Mouse (Mus musculus): ENCODE results near the gene Polr2l. TPM values are rescaled to one million over a fixed set of nuclear protein-coding genes. Genes with fewer than 3 reads are reported as not detected.

Gene Polr2l
- polyA plus RNA-seq, 1 experiment = 28.8 TPM

DNA sequence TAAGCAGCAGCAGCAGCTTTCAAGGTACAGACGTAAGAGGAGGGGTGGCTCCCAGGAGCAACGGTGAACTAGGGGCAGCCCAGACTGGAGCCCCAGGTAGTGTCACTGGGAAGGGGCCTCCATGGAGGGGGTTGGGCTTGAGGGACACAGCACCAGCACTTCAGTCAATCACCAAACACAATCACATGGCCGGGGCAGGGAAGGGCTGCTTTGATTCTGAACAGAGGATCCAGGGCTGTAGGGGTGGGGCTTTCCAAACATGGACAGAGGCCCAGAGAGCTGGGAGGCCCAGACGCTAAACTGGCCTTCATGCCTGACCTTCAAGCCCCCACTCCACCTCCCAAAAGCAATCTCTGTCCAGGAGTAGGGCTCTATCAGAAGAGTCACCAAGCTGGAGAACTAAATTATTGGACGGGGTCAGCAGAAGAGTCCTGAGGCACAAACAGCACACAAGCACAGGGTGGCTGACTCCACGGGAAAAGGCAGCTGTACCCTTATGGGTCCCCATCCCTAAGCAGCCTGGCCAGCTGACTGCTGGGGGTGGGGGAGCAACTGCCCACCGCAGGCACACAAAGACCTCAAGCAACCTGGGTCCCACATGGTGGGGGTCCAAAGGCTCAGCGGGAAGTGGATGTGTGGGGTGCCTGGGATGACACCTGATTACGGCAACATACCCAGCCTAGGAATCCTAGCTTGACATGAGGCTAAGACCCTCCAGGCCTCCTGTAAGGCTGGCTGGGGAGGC, 44.9 kb downstream of the Polr2l start:
- Histone ChIP-seq H3K27ac (replicated peaks; ENCODE audit: low read depth, low read length) (no peak overlapping the region), H3K4me1 (ENCODE audit: control insufficient read depth, insufficient read depth, insufficient read length, low read length) (peaks cover 11% of the 10 kb centered on the region; the same call in 1 of the 2 replicates), H3K4me3 (ENCODE audit: insufficient read depth, low read depth, low read length) (no peak overlapping the region)

GRCm38 (mm10) chr7:141429310-141429709, 45.6 kb downstream of the Polr2l start, which contains the start of gene Cend1:
Gene Cend1, minus strand, starts transcription at chr7:141429491.
- H3K27ac ChIP-seq (replicated peaks; ENCODE audit: low read depth, low read length) = no peak within 1 kb of the TSS
- H3K4me3 ChIP-seq (ENCODE audit: insufficient read depth, low read depth, low read length) = peak within 1 kb of the TSS; percentile 16; the same call in 1 of the 2 replicates
- peaks cover 11% of the 10 kb centered on the region; the same call in 1 of the 2 replicates for H3K4me1 ChIP-seq (ENCODE audit: control insufficient read depth, insufficient read depth, insufficient read length, low read length)

GRCm38 (mm10) chr7:141428701-141429100, 46.2 kb downstream of the Polr2l start:
- no peak overlapping the region for H3K4me3 ChIP-seq (ENCODE audit: insufficient read depth, low read depth, low read length)
- no peak overlapping the region for H3K27ac ChIP-seq (replicated peaks; ENCODE audit: low read depth, low read length)

GRCm38 (mm10) chr7:141426948-141427730, 47.8 kb downstream of the Polr2l start:
- Histone ChIP-seq H3K4me1 (ENCODE audit: control insufficient read depth, insufficient read depth, insufficient read length, low read length) (peaks cover 8% of the 10 kb centered on the region; the same call in 1 of the 2 replicates), H3K27ac (replicated peaks; ENCODE audit: low read depth, low read length) (no peak overlapping the region), H3K4me3 (ENCODE audit: insufficient read depth, low read depth, low read length) (no peak overlapping the region)

More at GRCm38 (mm10) chr7:141428701-141429100, 46.2 kb downstream of the Polr2l start:
- peaks cover 8% of the 10 kb centered on the region; the same call in 1 of the 2 replicates for H3K4me1 ChIP-seq (ENCODE audit: control insufficient read depth, insufficient read depth, insufficient read length, low read length)

DNA sequence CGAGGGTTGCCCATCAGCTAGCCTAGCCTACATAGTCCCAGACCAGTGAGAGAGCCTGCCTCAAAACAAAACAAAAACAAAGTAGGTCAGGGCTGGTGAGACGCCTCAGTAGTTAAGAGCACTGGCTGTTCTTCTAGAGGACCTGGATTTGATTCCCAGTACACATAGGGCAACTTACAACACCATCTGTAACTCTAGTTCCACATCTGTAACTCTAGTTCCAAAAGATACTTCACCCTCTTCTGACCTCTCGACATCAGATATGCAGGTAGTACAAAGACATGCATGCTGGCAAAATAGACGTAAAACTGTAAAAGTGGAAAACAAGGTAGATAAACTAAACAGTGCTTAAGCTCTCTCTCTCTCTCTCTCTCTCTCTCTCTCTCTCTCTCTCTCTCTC, 51.1 kb downstream of the Polr2l start:
- 0 out of 2 replicates have a peak, but pooled peaks cover 1% of the 10 kb centered on the region for H3K4me1 ChIP-seq (ENCODE audit: control insufficient read depth, insufficient read depth, insufficient read length, low read length)
- H3K4me3 ChIP-seq (ENCODE audit: insufficient read depth, low read depth, low read length) = no peak overlapping the region
- no peak overlapping the region for H3K27ac ChIP-seq (replicated peaks; ENCODE audit: low read depth, low read length)

Other genes starting within 250 kb of the Polr2l start
- gene Phrf1, start 246.3 kb downstream of the Polr2l start, polyA plus RNA-seq (2012; ENCODE audit: insufficient read depth, insufficient read length, missing spikeins) = 17.0 and 22.5 TPM in 2 replicates
- gene Irf7, start 208.7 kb downstream of the Polr2l start, polyA plus RNA-seq (2012; ENCODE audit: insufficient read depth, insufficient read length, missing spikeins) = 3.3 and 5.5 TPM in 2 replicates
- gene Cdhr5, start 198.3 kb downstream of the Polr2l start, polyA plus RNA-seq (2012; ENCODE audit: insufficient read depth, insufficient read length, missing spikeins) = not detected in 2 replicates
- not detected in 2 replicates for gene Sct, start 196.0 kb downstream of the Polr2l start, polyA plus RNA-seq (2012; ENCODE audit: insufficient read depth, insufficient read length, missing spikeins)
- not detected in 2 replicates for gene Drd4, start 183.1 kb downstream of the Polr2l start, polyA plus RNA-seq (2012; ENCODE audit: insufficient read depth, insufficient read length, missing spikeins)
- 5.9 and 15.8 TPM in 2 replicates for gene Deaf1, start 147.4 kb downstream of the Polr2l start, polyA plus RNA-seq (2012; ENCODE audit: insufficient read depth, insufficient read length, missing spikeins)
- gene Tmem80, start 147.4 kb downstream of the Polr2l start, polyA plus RNA-seq (2012; ENCODE audit: insufficient read depth, insufficient read length, missing spikeins) = 35.2 and 44.8 TPM in 2 replicates
- gene Eps8l2, start 136.3 kb downstream of the Polr2l start, polyA plus RNA-seq (2012; ENCODE audit: insufficient read depth, insufficient read length, missing spikeins) = 1.5 and 2.9 TPM in 2 replicates
- 1,487 and 1,572 TPM in 2 replicates for gene Taldo1, start 82.9 kb downstream of the Polr2l start, polyA plus RNA-seq (2012; ENCODE audit: insufficient read depth, insufficient read length, missing spikeins)
- gene Gatd1, start 61.0 kb downstream of the Polr2l start, polyA plus RNA-seq (2012; ENCODE audit: insufficient read depth, insufficient read length, missing spikeins) = 19.9 and 23.3 TPM in 2 replicates
- 2.6 and 6.4 TPM in 2 replicates for gene Cend1, start 45.6 kb downstream of the Polr2l start, polyA plus RNA-seq (2012; ENCODE audit: insufficient read depth, insufficient read length, missing spikeins)
- 79.8 and 96.8 TPM in 2 replicates for gene Slc25a22, start 37.2 kb downstream of the Polr2l start, polyA plus RNA-seq (2012; ENCODE audit: insufficient read depth, insufficient read length, missing spikeins)
- gene Pidd1, start 31.1 kb downstream of the Polr2l start, polyA plus RNA-seq (2012; ENCODE audit: insufficient read depth, insufficient read length, missing spikeins) = 0.58 and 0.75 TPM in 2 replicates
- 1,680 and 2,099 TPM in 2 replicates for gene Rplp2, start 27.8 kb downstream of the Polr2l start, polyA plus RNA-seq (2012; ENCODE audit: insufficient read depth, insufficient read length, missing spikeins)
- gene Pnpla2, start 19.9 kb downstream of the Polr2l start, polyA plus RNA-seq (2012; ENCODE audit: insufficient read depth, insufficient read length, missing spikeins) = 2,152 and 2,404 TPM in 2 replicates
- 9.8 and 11.8 TPM in 2 replicates for gene Cracr2b, start 14.0 kb downstream of the Polr2l start, polyA plus RNA-seq (2012; ENCODE audit: insufficient read depth, insufficient read length, missing spikeins)
- gene Cd151, start 7.7 kb downstream of the Polr2l start, polyA plus RNA-seq (2012; ENCODE audit: insufficient read depth, insufficient read length, missing spikeins) = 223 and 257 TPM in 2 replicates
- gene Tspan4, start 108 bp upstream of the Polr2l start, polyA plus RNA-seq (2012; ENCODE audit: insufficient read depth, insufficient read length, missing spikeins) = 39.6 and 74.6 TPM in 2 replicates
- 13.4 and 19.8 TPM in 2 replicates for gene Chid1, start 64.7 kb upstream of the Polr2l start, polyA plus RNA-seq (2012; ENCODE audit: insufficient read depth, insufficient read length, missing spikeins)
- 40.3 and 42.7 TPM in 2 replicates for gene Ap2a2, start 87.0 kb upstream of the Polr2l start, polyA plus RNA-seq (2012; ENCODE audit: insufficient read depth, insufficient read length, missing spikeins)
- not detected in 2 replicates for gene Muc6, start 180.2 kb upstream of the Polr2l start, polyA plus RNA-seq (2012; ENCODE audit: insufficient read depth, insufficient read length, missing spikeins)
- gene Muc2, start 215.2 kb upstream of the Polr2l start, polyA plus RNA-seq (2012; ENCODE audit: insufficient read depth, insufficient read length, missing spikeins) = not detected in 2 replicates

All from brown adipose tissue, adult 24 weeks (tissue).